Mouse (Mus musculus): Measurements from ENCODE around the gene Dock8.

Dock8 gene

DNA sequence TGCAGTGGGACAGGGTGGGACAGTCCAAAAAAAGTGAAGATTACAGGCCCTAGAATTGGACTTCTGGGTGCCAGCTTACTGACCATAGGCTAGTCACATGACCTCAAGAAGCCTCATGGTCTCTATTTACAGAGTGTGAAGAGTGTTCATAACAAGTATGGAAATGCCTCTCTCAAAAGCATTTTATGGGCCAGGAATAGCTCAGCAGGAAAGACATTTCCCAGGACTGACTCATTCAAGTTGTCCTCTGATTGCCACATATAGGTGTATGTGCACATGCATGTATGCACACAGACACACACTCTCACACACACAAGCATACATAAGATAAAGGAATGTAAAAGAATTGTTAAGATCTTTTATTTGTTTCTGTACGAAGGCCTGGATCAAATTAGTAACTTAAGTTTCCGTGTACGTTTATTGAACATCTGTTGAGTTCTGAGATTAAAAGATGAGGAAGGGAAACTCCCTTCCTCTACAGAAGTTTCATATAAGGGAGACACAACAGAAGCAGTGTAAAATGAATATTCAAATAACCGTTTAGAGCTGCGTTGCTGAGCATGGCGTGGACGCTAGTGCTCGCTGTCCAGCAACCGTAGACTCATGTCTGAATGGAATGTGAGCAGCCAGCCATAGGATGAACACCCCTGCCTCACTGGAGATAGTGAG is 63.0 kb downstream of the Dock8 start:
- no peak for DNase-seq (ENCODE audit: low spot score)

DNA sequence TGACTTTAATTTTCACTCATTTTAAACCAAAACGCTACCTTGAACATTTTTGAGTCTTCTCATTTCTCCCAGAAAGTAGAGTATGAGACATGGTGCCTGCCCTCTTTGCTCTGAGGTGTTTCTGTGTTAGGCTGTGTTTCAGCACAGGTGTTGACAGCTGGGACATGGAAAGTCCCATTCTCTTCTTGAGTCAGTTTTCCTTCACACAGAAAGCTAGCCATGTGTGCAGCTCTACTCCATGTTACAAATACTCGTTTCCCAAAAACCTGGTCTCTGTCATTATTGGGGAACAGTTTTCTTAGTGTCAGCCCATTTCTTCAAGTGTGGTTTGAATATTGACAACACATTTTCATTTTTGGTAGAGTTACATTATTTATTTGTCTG is 63.5 kb downstream of the Dock8 start:
- no peak for DNase-seq (ENCODE audit: low spot score)

DNA sequence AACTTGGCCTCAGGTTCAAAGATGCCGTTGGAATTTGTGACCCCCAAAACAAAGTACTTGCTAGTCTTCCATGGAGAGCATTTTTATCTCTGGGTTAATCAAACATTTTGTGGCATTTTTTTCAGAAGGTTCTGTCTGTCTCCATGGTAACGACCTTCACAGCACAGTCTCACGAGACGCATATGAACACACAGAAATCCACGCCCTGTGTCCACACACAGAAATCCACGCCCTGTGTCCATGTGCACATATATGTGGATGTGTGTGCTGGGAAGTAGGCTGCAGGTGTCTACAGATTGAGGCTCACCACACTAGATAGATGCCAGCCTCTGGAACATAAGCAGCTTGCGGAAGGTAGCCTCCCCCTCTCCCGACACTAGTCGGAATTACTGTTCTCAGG is 66.9 kb downstream of the Dock8 start:
- no peak for DNase-seq (ENCODE audit: low spot score)

DNA sequence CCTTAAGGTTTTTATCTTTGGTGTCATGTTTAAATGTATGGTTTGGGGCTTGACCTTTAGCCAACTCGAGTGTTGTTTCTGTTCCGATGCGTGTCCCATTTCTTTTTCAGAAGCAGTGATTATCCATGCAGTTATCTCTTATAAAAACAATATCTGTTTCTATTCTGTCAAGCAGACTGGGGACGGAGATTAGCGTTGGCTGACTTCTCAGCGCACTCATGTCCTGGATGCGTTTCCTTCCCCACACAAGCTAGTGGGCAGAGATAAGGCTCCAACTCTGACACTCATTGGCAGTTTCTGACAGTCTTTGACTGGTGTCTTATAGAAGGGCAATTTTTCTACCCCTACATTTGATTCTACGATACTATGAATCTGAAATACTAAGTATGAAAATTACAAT is 69.2 kb downstream of the Dock8 start:
- no peak for DNase-seq (ENCODE audit: low spot score)

DNA sequence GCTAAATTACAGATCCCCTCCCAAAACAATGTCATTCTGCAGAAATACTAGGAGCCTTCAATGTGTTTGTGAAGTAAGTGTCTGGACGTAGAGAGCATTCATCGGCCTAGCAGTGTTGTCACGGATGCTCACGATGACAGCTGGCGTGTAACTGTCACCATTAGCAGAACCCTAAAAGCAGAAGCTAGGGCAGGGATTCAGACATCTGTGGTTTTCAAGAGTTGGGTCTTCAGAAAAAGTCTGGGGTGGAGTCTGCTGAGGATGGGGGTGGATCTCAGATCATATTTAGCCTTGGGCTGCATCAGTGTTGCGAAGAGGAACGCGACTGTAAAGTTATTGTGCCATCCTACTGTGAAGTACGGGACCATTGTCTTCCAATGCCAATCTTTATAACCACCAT is 73.2 kb downstream of the Dock8 start:
- DNase-seq (ENCODE audit: low spot score): no peak

DNA sequence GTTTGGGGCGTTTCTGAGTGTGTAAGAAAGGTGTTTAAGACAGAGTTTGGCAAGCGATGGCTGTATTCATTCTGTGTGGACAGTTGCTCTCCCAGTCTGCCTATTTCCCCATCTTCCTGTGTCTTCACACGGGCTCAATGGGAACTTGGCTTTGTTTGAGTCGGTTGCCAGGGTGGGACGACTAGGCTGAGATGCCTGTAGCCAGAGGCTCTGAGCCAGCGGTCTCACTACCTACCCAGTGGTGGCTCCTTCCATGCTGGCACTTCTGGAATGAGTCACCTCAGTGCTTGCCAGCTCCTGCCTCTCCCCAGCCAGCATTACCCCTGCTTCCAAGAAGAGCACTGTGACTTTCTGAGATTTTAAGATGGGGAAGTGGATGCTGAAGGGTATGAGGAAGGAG is 75.4 kb downstream of the Dock8 start:
- no peak for DNase-seq (ENCODE audit: low spot score)

DNA sequence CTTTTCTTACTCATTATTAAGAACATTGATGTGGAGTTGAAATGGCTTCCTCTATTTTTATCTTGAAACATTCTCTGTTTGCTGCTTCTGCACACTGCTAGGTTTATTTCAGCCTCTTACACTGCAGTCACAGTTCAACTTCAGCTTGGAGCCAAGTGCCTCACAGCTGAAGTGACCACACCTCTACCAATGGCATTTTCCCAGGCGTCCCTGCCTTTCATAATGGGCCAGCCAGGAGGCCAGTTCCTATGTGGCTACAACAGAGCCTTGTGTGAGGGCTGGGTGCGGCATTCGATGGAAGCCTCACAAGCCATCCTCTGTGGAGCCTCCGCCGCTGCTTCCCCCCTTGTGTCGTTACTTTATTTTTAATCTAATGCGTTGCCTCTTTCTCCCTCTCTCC is 78.3 kb downstream of the Dock8 start:
- no peak for DNase-seq (ENCODE audit: low spot score)

DNA sequence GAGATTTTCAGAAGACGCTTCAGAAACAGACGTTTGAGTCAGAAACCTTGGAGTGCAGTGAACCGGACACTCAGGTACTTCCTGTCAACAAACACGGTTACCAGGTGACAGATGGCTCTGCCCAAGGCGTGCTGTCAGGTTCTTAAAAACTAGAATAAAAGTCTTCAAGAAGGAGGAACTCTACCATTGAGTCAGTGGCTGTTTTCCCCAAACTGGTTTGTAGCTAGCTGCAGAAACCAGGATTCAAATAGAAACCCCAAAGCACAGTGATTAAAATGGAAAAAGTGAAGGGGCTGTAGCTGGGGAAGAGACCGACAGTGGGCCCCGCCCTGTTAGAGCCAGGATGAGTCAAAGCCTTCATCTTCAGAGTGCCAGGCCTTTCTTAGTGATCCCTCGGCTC is 78.8 kb downstream of the Dock8 start:
- DNase-seq (ENCODE audit: low spot score): no peak

DNA sequence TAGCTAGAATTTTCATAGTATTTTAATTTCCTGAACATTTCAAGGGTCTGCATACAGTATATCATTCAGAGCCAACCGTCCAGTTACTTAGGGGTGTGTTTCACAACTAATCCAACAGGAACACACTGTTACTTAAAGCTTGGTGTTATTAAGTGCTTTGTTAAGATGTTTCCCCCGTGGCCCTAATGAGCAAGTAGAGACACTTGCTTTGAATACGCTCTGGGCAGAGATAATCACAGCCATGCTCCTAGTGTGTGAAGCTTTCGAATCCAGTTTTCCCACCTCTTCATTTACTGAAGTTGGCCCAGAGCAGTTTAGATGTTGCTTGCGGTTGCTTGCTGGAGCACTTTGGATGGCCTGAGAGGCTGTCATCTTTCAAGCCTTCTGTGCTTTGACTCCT is 80.8 kb downstream of the Dock8 start:
- DNase-seq (ENCODE audit: low spot score): no peak

DNA sequence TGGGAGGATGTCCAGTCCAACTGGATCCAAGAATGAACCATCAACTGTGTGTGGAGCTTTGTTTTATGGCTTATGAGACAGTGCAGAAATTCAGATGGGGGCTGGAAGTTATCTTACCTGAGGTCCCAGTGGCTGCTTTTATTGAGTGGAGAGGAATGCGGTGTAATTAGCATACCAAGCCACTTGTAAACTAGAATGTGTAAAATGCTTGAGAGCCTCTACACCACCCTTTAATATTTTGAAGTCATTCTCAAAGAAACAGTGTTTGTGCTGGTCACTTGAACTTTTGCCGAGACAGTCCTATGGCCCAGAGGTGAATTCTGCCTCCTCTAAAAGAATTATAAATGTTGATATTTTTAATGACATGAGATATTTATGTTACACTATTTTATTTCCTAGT is 83.5 kb downstream of the Dock8 start:
- DNase-seq (ENCODE audit: low spot score): no peak

DNA sequence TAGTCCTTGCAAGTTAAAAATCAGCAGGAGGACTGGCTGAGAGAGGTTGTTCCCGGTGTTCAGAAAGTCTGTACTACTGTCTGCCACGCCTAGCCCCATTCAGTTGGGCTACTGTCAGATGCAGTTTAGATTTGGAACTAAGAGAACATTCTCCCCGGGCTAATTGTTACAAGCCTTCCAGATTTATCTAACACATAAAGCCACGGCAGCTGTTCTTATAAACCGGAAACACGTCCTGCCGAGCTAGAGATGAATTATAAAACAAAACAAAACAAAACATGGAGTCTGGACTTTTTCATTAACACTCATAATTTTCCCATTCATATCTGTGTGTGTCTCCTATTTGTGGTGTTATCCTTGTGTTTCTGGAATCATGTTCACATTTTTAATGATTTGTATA is 87.8 kb downstream of the Dock8 start:
- no peak for DNase-seq (ENCODE audit: low spot score)

DNA sequence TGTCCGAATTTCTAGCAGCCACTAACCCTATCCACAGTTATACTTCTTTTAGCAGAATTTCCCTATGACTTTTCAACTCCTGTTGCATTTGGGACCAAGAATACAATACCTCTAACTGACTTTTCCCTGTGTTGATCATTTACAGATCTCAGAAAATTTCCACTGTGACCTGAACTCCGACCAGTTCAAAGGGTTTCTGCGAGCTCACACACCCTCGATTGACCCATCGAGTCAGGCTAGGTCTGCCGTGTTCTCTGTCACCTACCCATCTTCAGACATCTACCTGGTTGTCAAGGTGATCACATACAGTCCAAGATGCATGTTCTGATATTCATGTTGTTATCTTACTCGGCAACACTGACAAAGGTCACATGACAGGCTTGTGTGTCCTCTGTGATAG is 90.4 kb downstream of the Dock8 start:
- DNase-seq (ENCODE audit: low spot score): no peak

DNA sequence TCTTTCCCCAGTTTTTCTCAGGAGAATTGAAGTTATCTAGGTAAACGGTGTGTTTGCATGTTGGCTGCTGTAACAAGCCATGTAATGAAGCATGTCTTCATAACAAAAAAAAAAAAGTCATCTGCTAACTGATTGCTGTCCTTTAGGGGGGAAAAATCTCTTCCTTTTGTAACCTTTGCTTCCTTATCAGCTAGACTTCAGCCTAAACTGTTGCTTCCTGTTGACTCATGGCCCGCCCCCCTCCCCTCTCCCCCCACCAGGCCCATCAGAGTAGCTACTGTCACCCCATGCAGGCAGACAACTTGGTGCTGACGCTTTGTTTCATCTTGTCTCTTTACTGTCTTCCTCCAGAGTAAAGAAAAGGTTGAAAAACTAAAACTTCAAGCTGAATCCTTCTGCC is 95.8 kb downstream of the Dock8 start:
- no peak for DNase-seq (ENCODE audit: low spot score)

DNA sequence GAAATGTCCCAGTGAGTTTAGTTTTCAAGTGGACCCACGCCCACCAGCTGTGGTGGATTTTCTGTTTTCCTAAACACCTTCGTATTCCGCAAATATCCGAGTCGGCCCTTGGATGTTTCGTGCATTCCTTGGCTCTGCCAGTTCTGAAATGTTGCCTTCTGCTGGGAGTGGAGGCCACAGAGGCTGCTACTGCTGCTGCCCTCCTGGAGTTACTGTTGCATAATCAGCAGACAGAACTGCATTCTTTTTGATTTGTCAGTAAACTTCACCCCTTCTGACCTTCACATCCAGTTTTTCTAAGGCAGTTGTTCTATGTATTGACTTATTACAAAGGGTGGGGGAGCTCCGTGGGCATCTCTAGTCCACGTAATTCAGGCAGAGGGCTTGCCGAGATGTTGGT is 97.0 kb downstream of the Dock8 start:
- no peak for DNase-seq (ENCODE audit: low spot score)

DNA sequence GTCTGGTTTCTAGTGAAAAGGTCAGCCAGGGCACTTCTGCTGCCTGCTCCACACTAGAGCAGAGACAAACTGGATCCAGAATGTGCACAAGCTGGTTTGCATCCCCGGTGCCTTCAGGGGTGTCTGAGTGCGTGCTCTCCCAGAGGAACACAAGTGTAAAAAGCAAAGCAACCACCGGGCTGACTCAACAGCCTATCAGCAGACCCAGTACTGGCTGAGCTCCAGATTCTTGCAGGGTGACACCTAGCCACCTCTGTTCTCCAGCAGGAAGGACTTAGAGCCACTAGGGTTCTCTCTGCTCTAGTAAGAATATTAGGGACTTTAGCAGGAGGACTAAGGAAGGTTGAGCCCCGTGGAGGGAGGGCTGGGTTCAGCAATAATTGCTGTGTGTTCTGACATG is 97.7 kb downstream of the Dock8 start:
- DNase-seq (ENCODE audit: low spot score): no peak

DNA sequence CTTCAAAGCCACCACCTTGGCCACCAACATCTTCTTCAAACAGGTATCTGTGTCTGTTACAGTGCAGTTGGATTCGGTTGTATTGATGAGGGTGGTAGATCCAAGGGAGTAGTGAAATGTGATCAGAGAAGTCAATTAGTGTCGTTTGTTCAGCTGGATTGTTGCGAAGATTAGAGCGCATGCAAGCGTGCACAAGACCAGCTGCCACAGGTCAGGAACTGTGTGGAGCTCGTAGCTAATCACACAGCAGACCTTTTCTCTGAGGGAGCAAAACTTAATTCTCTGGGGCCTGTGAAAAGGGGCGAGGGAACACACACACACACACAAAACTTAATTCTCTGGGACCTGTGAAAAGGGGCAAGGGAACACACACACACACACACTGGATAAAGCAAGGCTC is 98.2 kb downstream of the Dock8 start:
- no peak for DNase-seq (ENCODE audit: low spot score)

DNA sequence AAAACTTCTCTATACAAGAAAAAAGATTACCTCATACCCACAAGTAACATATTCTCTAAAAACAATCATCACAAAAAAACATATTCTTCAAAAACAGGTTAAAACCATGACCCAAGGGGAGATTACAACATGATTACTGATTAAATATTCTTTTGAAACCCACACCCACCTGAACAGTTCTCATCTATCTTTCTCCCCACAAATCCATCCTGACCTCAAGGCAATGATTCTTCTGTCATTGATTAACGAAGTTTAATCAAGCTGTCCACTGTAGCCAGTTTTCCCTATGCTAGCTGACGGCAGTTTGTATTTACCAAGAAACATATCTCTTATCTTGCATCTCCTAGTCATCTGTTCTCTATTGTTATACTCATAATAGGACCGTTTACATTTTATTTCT is 98.6 kb downstream of the Dock8 start:
- no peak for DNase-seq (ENCODE audit: low spot score)

DNA sequence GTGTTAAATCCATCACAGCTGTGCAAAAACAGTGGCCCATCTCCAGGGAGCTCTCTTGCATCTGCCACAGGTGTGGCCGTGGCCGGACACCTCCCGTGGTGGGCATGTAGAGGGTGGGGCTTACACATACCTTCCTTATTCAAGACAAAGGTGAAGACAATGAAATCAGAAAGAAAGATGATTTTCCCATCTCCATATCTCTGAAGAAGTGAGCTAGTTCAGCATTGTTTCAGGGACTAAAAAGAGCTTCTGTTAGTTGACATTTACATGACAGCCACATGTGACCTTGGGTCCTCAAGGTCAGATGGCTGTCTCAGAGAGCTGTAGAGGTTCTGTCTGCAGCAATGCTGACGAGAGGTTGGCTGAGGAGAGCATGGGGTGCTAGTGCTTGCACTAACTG is 99.6 kb downstream of the Dock8 start:
- DNase-seq (ENCODE audit: low spot score): no peak

DNA sequence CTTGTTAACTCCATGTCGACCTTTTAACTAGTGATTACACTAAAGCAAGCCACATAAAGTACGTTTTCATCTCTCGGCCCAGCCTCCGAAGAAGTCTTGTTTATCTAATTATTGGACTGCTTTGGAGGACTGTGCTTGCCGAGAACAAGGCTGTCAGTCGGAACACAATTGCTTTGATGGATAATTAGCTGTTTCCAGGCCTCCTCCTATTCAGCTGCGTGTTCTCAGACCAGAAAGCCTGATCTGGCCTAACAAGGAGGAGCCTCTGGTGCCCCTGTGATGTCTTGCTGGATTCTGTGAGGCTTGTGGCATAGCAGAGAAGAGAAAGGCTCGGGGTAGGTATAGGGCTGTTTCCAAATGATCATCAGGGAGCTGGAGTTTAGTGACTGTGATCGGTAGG is 106.3 kb downstream of the Dock8 start:
- DNase-seq (ENCODE audit: low spot score): peak; percentile 32

DNA sequence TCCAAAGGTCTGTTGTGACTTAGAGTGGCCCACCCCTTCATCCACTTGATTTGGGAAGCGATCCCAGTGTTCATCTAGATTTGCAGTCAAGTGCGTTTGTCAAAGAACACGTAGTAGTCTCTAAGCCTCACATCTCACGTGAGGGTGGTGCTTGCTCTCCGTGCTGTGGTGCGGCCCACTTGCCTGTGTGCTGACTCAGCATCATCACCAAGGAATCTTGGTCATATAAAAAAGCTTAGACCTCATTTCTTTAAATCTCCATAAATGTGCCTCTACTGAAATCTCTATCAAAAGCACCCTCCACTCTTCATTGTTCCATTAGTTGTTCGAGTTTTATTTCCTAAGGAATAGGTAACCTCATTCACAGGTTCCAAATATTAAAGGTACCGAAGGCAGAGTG is 107.0 kb downstream of the Dock8 start:
- no peak for DNase-seq (ENCODE audit: low spot score)

DNA sequence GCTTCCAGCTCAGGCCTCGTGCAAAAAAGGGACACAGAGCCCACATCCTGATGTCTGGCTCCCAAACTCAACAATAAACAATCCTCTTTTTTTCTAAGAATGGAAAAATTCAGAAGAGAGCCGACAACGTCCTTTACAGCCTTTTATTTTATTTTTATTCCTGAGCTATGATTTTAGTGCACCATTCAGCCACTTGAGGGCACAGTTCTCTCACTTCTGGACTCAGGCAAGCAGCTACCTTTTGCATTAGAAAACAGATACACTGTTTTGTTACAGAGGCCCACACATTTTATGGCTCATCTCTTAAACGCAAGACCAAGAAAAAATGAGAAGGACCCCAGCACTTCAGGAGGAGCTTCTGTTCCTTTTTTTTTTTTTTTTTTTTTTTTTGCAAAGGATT is 108.1 kb downstream of the Dock8 start:
- DNase-seq (ENCODE audit: low spot score): peak; percentile 61

DNA sequence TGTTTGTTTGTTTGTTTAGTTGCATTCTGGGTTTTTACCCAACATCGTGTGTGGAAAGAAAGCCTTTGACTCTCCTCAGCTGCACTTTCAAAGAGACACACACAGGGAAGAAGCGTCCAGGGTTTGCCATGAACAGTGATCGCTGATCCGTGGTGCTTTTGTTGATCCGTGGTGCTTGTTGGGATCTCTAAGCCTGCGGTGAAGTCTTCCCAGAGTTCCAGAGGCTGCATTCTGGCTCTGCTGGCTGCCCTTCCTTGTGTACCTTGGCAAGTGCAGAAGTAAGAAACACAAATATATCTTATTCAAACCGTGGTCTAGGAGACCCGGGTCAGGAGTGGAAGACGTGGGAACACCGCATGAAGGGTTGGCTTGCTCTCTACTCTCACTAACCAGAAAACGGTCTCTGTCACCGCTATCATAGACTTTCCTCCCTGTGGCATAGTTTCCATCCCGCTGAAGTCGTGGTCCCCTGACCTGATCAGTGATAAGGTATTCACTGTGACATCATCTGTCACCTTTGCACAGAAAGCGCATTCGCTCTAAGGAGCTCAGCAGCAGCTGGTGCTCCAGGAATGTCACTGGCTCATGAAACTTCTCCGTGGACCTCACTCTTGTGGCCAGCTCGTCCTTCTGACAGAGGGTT is 112.4 kb downstream of the Dock8 start:
- DNase-seq (ENCODE audit: low spot score): peak; percentile 24

DNA sequence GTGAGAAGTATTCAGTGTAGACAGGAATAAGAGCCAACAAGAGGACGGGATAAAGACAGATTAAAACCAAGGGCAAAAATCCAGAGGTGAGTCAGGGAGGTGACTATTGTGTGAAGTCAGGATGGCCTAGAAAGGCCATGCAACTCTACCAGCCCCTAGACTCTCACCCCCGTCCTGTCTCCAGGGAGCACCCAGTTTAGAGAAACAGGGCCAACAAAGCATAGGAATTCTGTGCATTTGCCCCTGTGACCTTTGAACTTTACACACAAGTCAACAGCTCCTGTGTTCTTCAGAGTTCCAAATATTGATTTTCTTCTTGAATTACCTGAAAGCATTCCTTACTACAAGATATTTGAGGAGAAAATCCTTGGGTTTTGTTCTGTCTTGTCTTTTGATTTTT is 117.6 kb downstream of the Dock8 start:
- DNase-seq (ENCODE audit: low spot score): no peak

DNA sequence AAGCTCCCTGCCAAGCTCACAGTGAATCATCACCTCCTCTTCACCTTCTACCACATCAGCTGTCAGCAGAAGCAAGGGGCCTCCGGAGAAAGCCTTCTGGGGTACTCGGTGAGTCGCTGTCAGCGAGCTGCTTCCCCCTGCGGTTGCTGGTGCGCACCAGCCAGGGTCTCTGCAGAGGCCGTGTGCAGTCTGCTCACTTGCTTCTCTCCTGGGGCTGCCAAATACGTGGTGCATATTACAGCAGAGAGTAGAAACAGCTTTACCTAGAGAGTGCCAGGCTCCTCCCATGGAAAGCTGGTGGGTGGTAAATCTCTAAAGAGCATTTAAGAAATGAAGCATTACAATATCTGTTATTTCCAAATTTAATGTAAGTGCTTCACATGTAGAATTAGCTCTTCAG is 123.1 kb downstream of the Dock8 start:
- DNase-seq (ENCODE audit: low spot score): no peak
